Mouse (Mus musculus) T-helper 1 cell (primary cell): ENCODE measurements at regions not wholly inside any gene's neighbourhood (a gene's known extent, or its start where the extent isn't known, plus 50 kb on each side); places are given as distances from the start of the nearest gene placed in this dataset.
"Not testable (repeated sequence)": the region's sequence is repeated elsewhere in the genome, so short reads cannot be mapped to it uniquely, and the experiment has no call there.

Experiments
- in situ Hi-C: fragments of 300-600 bp; cut with MboI, MseI; formaldehyde crosslinking; loops from one replicate; pipeline ENCODE4 v1.15.1; 2025; ENCODE audit warnings: high pct_unique_total_duplicates

DNA sequence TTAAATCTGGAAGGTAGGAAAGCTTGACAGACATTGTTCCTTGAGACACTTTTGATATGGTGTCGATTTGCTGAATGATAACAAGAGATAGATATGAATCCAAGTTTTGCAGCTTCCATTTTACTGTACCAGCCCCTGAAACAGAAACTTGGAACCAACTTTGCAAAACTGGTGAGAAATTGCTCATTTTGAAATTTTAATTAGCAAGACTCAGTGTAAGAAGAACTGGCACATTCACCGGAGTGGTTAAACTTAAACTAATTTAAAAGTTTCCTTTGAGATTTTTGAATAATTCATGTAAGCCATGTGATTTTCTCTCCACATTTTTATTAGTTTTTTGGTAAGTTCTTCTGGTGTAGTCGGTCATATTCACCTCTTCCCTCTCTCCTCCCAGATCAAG is 85.3 kb downstream of the Slitrk1 start:
- in situ Hi-C loops: no loop called here

DNA sequence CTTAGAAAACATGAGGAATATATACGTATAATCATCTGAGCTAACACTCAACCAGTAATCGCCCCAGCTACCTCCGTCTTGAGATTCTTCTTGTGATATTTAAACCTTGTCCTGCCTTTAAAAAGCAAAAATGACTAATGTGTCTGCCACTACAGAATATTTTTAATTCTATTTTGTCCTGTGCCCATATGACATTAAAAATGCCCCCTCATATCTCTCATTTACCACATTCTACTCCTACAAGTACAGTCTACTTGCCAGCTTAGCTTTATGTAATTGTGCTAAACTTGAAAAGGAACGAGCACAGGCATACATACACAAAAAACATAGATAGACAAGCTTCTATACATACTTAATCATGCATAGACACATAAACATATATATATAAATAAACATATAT is 92.4 kb downstream of the Slitrk1 start:
- in situ Hi-C loops: no loop called here

DNA sequence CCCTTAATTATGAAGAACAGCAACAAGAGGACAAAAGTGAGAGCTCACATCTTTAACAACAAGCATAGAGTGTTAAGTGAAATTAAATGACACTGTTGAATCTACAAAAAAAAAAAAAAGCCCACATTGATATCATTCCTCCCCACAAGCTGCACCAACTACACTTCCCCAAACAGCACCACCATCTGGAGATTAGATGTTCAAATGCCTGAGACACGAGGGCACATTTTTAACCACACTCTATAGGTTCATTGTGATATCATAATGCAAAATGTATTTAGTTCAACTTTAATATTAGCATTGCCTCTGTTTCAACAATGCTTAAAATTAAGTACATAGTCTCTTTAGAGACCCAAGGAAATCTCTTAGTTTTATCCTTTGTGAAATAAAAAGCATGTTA is 94.6 kb downstream of the Slitrk1 start:
- in situ Hi-C loops: no loop called here

DNA sequence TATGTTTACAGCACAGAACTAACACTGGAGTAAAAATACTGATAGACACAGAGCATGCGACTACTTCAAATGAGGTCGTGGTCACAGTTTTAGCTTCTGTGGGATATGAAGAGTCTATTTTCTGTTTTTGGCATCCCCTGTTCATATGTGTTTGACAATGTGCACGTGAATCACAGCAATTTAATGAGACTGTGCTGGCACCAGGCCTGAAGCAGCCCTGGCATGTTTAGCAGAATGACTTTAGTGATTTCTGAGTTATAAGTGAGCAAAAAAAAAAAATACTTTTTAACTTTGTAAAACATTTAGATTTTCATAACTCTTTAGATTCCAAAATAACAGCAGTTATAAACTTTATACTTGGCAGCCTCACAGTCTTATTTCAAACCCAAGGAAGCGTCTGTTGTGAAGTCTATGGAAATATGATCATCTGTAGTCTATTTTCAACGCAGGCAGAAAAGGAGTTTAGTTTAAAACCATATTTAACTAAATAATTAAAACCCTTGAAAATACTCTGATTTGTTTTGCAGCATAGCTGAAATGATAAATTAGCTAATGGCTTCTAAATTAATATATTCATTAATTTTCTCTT is 108.5 kb downstream of the Slitrk1 start:
- in situ Hi-C loops: no loop called here

DNA sequence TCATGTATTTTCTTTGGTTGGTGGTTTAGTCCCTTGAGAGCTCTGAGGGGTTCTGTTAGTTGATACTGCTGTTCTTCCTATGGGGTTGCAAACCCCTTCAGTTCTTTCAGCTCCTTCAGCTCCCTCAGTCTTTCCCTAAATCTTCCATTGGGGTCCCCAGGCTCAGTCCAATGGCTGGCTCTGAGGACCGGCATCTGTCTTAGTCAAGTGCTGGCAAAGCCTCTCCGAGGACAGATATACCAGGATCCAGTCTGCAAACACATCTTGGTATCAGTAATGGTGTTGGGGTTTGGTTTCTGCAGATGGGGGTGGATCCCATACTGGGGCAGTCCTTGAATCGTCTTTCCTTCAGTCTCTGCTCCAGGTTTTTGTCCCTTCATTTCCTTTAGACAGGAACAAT is 115.1 kb downstream of the Slitrk1 start:
- in situ Hi-C loops: loop anchor here (10.0 kb wide), 1 partner anchor 914 kb away; no protein-coding TSS in a partner anchor

DNA sequence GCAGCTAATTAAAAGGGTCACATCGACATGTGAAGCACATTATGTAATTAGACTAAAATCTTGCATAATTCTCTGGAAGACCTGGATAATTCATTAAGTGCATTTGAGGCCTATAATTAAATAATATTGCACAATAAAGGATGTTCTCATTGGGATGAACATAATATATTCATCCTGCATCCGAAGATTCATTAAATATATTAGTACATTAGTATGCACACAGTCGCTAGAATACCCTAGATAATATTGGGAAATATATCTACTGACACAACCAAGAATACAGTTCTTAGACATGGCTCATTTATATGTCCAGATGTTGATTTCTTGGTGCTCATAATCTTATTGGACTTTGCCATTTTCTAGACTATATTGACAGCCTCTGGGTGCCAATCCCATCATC is 121.5 kb downstream of the Slitrk1 start:
- in situ Hi-C loops: loop anchor here (10.0 kb wide), 1 partner anchor 908 kb away; no protein-coding TSS in a partner anchor

DNA sequence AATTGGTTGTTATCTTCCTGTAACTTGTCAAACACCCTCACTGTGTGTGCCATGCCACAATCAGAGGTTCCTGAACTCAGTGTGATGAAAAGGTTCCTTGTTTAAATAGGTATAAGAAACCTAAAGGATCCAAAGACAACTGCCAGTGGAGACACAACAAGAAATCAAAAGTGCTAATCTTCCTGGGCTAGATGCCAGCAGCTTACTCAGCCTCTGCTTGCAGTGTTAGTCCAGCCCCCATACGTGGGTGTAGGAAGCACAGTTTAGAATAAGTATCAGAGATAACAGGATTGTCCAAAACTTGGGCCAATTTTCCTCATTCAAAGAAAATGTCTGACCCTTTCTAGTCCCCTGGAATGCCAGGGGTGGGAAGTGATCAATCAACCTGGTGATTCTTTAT is 122.7 kb downstream of the Slitrk1 start:
- in situ Hi-C loops: loop anchor here (10.0 kb wide), 1 partner anchor 906 kb away; no protein-coding TSS in a partner anchor

DNA sequence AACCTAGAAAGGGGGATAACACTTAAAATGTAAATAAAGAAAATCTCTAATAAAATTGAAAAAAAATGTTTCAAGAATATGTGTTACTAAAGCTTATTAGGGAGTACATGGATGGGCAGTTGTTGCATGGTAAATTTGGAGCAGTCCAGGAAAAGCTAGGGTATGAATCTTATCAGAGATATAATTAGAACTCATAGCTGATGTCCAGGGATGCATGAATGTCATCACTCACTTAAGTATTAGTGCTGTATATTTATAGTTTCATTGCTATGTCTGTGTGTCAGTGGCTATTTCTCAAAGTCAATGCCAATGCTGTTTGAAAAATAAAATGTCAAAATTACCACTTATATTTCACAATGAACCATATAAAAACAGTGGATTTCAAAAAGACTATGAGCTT is 165.2 kb downstream of the Slitrk1 start:
- in situ Hi-C loops: no loop called here

DNA sequence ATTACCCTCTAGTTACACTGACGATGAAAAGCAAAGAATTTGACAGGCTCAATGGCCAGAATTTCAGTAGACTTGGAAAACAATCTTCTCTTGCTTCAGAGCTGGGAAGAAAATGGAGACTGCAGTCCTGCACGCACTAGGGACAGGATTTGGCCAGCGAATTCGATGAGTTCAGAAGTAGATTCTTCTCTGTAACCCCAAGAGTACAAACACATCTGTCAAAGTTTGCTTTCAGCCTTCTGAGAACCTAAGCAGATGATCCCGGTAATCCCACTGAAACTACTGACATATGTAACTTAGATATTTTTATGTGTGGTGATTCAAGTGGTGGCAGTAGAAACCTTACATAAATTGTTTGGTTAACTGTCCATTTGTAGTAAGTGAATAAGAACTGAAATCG is 202.1 kb downstream of the Slitrk1 start:
- in situ Hi-C loops: no loop called here

DNA sequence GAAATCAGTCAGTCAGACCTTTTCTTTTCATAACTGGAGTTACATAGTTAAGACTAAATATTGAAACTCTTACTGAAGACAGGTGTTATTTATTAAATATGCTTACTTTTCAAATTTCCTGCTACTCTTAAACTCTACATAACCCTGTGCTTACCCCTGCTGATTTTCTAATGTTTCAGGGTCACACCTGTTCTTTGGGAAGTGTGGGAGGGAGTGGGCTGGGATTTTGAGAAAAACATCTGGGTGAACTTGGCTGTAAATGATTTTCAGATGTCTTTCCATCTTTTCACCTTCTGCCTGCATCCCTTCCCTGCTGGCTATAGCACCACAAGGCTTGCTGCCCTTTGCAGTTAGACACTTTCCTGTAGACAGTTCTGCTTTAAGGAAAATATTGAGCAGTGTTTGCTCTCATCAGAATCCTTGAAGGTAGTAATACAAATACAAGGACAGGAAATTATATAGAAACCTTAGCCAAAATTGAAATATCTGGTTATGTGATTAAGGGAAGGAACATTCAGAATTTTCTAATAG is 204.8 kb downstream of the Slitrk1 start:
- in situ Hi-C loops: no loop called here

DNA sequence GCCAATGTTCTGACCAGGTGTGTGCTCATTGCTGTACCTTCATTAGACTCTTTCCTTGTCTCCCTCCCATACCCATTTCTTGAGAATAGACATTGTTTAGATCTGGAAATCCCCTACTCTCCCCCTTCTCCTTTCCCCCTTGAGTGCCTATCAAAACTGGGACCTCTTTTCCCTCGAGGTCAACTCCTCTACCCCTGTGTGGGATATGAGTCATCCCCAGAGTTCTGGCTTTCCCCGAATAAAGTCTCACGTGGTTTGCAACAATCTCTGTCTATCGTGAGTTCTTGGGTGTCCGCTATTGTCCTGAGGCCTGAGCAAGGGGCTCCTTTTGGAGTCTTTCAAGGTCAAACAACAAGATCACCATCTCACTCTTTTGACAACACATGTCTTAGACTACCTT is 209.3 kb downstream of the Slitrk1 start:
- in situ Hi-C loops: not testable (repeated sequence)

DNA sequence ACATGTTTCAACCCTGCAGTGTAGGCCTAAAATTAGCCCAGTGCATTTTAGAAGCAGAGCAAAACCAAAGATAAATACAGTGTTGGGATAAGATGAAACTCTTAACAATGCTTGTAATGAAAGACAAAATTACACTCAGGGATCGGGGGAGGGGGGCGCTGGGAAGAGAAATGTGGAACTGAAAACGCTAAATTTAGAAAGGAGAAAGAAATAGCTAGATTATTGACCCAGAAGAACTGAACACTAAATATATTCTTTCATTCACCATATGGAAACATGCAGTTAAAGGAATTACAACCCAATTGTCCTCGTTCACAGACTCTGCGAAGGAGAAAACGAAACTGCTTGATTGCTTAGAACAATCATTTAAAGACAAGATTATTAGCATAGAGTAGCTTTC is 249.1 kb downstream of the Slitrk1 start:
- in situ Hi-C loops: no loop called here

DNA sequence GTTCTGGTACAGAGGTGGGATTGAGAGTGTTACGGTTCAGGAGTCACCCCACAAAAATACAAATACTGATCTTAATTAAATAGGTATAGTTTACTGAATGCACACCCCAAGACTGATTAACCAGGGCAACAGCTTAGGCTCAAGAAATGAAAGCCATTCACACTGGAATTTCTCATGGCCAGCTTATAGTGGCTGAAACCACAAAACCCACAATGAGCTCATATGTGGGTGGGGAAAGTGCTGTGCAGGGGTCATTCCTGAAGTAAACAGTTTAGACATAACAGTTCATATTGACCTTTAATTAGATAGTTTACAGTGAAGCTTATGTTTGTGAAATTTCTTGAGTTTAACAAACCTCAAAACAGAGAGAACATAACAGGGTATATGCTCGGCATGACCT is 275.7 kb downstream of the Slitrk1 start:
- in situ Hi-C loops: no loop called here

DNA sequence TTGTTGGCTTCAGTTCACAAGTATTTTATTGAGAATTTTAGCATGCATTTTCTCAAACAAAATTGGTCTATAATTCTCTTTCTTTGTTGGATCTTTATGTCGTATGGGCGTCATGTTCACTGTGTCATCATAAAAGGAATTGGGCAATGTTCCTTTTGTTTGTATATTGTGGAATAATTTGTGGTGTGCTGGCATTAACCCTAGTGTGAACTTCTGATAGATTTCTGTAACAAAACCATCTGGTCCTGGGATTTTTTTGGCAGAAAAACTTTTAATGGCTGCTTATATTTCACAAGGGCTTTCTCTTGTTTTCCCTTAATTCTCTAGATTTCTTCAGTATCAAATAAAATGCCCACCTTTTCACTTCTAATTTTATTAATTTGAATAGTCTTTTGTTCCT is 278.7 kb downstream of the Slitrk1 start:
- in situ Hi-C loops: no loop called here

DNA sequence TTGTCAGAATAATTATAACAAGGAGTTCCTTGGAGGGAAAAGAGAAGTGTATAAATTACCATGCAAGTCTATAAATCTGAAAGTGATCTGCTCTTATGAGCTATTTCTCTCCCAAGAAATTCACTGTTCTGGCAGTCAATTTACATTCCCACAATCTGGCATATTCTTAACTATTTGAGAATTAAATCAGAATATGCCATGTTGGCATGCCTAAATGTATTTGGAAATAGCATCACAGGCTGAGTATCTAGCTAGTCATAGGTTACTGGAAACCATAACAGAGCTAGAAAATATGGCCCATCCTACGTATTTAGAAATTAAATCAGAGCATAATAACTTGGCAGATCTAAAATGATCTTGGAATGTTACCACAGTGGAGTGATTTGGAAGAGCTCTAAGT is 303.9 kb downstream of the Slitrk1 start:
- in situ Hi-C loops: no loop called here
